Comparison of ENCODE assay signal across 11 mouse cellular contexts in genomic region chr15:97291291-97292050, GRCm38 (mm10). TPM values are rescaled to one million over a fixed set of nuclear protein-coding genes. Genes with fewer than 3 reads are reported as not detected.
DNase-seq lines count a peak whose midpoint lies in the region; ATAC-seq lines count a peak whose summit lies in the region.
"Had no signal": no experiment of that assay in that cellular context is flagged by ENCODE, and none has a peak within 500 bp of the region (broad histone marks: within the 10 kb centered on the region; RNA-seq: fewer than 3 reads in every experiment).

No protein-coding gene starts in this region.

- 0 out of 2 replicates have a peak, but pooled peaks have one; percentile 63 for ATAC-seq in embryonic facial prominence, embryonic 14.5 days (ENCODE audit: low read depth)
- no peak for ATAC-seq in forebrain, embryonic 13.5 days

- 66% methylated on average over 21 of the region's 21 CpGs for WGBS in embryonic facial prominence, embryonic 14.5 days
- WGBS in forebrain, embryonic 13.5 days, result 86% methylated on average over 21 of the region's 21 CpGs

- no peak overlapping the region for H3K9ac ChIP-seq in embryonic facial prominence, embryonic 14.5 days (ENCODE audit: low read depth, low read length)
- no peak overlapping the region for H3K9ac ChIP-seq in forebrain, embryonic 13.5 days
- H3K9ac ChIP-seq: lung, embryonic 14.5 days; neural tube, embryonic 13.5 days had no signal

- no peaks in the 10 kb centered on the region for H3K9me3 ChIP-seq in embryonic facial prominence, embryonic 14.5 days (ENCODE audit: control insufficient read depth, low read length)
- H3K9me3 ChIP-seq in forebrain, embryonic 13.5 days (replicated peaks), result no peaks in the 10 kb centered on the region
- H3K9me3 ChIP-seq: neural tube, embryonic 13.5 days had no signal

- H3K4me2 ChIP-seq in embryonic facial prominence, embryonic 14.5 days (ENCODE audit: low read depth, low read length), result no peak overlapping the region
- no peak overlapping the region for H3K4me2 ChIP-seq in forebrain, embryonic 13.5 days
- H3K4me2 ChIP-seq: lung, embryonic 14.5 days; neural tube, embryonic 13.5 days had no signal

- H3K4me1 ChIP-seq in embryonic facial prominence, embryonic 14.5 days (ENCODE audit: control insufficient read depth, insufficient read depth, low read length), result peaks cover 3% of the 10 kb centered on the region; the same call in 1 of the 2 replicates
- no peaks in the 10 kb centered on the region for H3K4me1 ChIP-seq in forebrain, embryonic 13.5 days
- H3K4me1 ChIP-seq: neural tube, embryonic 13.5 days had no signal

- no peaks in the 10 kb centered on the region for H3K27me3 ChIP-seq in embryonic facial prominence, embryonic 14.5 days (replicated peaks; ENCODE audit: control insufficient read depth, insufficient read depth, low read length)
- no peaks in the 10 kb centered on the region for H3K27me3 ChIP-seq in forebrain, embryonic 13.5 days
- H3K27me3 ChIP-seq: neural tube, embryonic 13.5 days had no signal

- no peaks in the 10 kb centered on the region for H3K36me3 ChIP-seq in embryonic facial prominence, embryonic 14.5 days (ENCODE audit: control insufficient read depth, insufficient read depth, low read length)
- H3K36me3 ChIP-seq in forebrain, embryonic 13.5 days (ENCODE audit: poor library complexity, severe bottlenecking), result no peaks in the 10 kb centered on the region

- H3K4me3 ChIP-seq in embryonic facial prominence, embryonic 14.5 days (ENCODE audit: low read depth, low read length), result no peak overlapping the region
- H3K4me3 ChIP-seq in forebrain, embryonic 13.5 days, result no peak overlapping the region
- H3K4me3 ChIP-seq: neural tube, embryonic 13.5 days had no signal

- DNase-seq in left cerebral cortex, adult 11 months (ENCODE audit: low spot score), result peak; percentile 50
- DNase-seq in left cerebral cortex, postnatal 4 days, result no peak
- peak; percentile 65 for DNase-seq in embryonic facial prominence, embryonic 14.5 days (ENCODE audit: low spot score)
- DNase-seq in heart, postnatal 4 days, result peak; percentile 57
- peak; percentile 46 for DNase-seq in skeletal muscle tissue, adult 2 months (ENCODE audit: low read depth, low spot score)
- no peak for DNase-seq in MN1 (ENCODE audit: low spot score)
- DNase-seq in layer of hippocampus, postnatal 36 days, result no peak
- DNase-seq: cerebellum, adult 11-12 months; lung, embryonic 14.5 days had no signal

- intact Hi-C loops in left cerebral cortex, postnatal 4 days (cut with DNase I), result no loop called here

- H3K27ac ChIP-seq in embryonic facial prominence, embryonic 14.5 days (replicated peaks; ENCODE audit: low read depth, low read length), result no peak overlapping the region
- H3K27ac ChIP-seq in forebrain, embryonic 13.5 days, result no peak overlapping the region
- H3K27ac ChIP-seq: neural tube, embryonic 13.5 days had no signal

RNA-seq across cellular contexts. Expression of gene Amigo2, which starts 44.4 kb away (rescaled TPM):
- total RNA-seq in left cerebral cortex, postnatal 4 days (2021), result 10 to 100 TPM; 11.1 to 13.0 TPM
- 4.6 and 5.6 TPM in 2 replicates for polyA plus RNA-seq in embryonic facial prominence, embryonic 14.5 days (2014; fragmentation: Nextera tagmentation; extraction: Ambion mirVana)
- 1 to 10 TPM; 6.2 to 6.8 TPM for total RNA-seq in heart, postnatal 4 days (2021)
- polyA plus RNA-seq in forebrain, embryonic 13.5 days (2015; fragmentation: Nextera tagmentation; extraction: Ambion mirVana), result 3.2 and 3.6 TPM in 2 replicates
- 10 to 100 TPM; 23.3 to 24.4 TPM for total RNA-seq in layer of hippocampus, postnatal 36 days (2021)

RNA-seq across cellular contexts. Expression of gene Pced1b, which starts 44.6 kb away (rescaled TPM):
- 1 to 10 TPM; 9.4 to 9.6 TPM for total RNA-seq in left cerebral cortex, postnatal 4 days (2021)
- polyA plus RNA-seq in embryonic facial prominence, embryonic 14.5 days (2014; fragmentation: Nextera tagmentation; extraction: Ambion mirVana), result 3.6 and 4.3 TPM in 2 replicates
- 1 to 10 TPM; 4.8 to 5.1 TPM for total RNA-seq in heart, postnatal 4 days (2021)
- polyA plus RNA-seq in forebrain, embryonic 13.5 days (2015; fragmentation: Nextera tagmentation; extraction: Ambion mirVana), result 2.5 and 2.6 TPM in 2 replicates
- 1 to 10 TPM; 5.5 to 7.7 TPM for total RNA-seq in layer of hippocampus, postnatal 36 days (2021)

Comparison
In these comparisons a context has a peak if more than half of its experiments do, and no peak if none do; other contexts are left out.
1. DNase-seq: peak in left cerebral cortex, adult 11 months (single experiment), embryonic facial prominence, embryonic 14.5 days (single experiment), heart, postnatal 4 days (single experiment) and skeletal muscle tissue, adult 2 months (single experiment); none in left cerebral cortex, postnatal 4 days (single experiment), MN1 (single experiment) and layer of hippocampus, postnatal 36 days (0 of 2).